Mouse (Mus musculus): ENCODE measurements at regions not wholly inside any gene's neighbourhood (a gene's known extent, or its start where the extent isn't known, plus 50 kb on each side); places are given as distances from the start of the nearest gene placed in this dataset.
A peak's percentile ranks its signal among the peaks of the same experiment; 100 is the strongest.
"Not testable (repeated sequence)": the region's sequence is repeated elsewhere in the genome, so short reads cannot be mapped to it uniquely, and the experiment has no call there.

DNA sequence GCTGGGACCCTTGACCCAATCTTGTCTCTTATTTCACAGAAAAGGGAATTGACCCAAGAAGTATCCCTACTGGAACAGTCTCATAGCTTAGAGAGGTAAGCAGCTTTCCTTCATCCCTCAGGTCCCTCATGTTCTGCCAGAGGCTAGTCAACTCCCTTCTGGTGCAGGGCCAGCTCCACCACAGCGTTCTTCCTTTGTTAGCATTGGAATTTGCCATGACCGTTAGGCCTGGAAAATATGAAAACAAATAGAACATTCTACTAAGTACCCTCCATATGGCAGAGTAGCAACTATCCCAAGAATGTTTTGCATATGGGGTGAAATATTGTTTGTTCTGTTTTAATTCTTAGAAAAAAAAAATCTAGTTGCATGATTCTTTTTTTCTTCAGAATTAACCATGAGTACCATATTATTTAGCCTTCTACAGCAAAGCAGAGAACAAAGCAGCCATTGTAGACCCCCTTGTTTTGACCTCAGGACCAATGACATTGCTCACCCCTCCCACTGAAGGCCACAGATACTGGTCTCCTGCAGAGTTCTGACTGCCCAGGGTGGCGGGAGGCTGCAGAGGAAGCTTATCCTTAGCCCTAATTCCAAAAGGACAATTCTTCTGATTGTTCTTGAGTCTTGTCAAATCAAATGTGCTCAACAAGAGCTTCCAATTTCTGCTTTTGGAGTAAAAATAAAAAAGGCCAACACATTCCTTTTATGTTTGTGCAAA, 78.1 kb upstream of the Ehbp1 start:
- no peak for DNase-seq

DNA sequence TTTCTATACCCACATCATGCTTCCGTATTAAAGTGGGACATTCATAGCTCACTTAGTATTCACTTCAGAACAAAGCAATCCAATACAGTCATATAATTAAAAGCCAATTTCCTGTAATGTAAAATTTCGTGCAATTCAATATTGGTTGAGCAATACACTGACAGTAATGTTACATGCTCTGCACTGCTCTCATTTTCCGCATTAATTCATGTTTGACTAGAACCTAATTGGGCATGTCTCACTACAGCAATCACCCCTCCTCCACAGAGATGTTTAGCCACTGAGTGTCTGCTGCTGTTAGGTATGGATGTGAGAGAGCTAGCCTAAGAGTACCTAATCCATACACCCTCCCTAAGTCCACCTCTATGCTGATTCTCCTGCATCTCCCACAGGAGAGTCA, 79.7 kb upstream of the Ehbp1 start:
- no peak for DNase-seq

DNA sequence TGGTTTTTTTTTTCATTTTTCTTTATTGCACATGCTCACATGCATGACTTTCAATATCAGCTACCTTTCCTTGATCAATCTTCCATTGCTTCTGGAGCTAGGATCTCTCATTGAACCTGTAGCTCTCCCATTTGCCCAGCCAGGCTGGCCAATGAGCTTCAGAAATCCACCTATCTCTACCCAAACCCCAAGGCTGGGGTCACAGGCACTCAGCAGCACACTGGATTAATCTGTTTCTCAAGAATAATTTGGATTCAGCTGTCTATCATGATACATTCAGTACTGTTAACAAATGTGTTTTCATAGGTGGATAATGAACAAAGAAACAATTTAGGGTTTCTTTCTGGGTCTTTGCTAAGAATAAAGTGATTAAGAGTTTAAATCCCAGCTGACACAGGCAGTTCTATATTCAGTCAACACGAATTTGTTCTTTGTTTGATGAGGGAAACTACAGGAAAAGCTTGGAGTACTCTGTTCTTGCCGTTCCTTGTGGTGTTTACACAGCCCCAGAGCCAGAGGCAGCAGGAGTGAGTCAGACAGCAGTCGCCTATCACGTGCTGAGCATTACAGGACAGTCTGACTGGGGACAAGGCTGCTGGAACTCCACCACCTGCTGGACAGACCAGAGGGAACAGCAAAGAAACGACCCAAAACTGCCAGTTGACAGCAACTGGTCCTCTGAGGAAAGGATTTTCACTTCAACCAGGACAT, 74.6 kb upstream of the Tmem17 start:
- peak; percentile 23 to 25 for DNase-seq

DNA sequence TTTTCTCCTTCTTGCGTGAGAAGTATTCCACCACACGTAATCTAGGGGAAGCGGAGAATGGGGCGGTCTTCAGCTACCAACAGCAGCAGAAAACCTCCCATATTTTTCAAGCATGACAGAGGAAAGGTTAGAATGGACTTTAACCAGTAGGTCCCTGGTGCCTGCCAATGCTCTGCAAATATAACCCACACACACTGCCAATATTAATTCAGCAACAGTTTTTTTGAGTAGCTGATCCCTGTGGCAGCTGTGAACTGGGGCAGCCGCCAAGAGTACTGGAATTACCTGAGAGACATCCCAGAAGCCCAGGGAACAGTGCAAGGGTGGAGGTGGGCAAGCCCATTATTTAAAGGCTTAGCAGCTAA, 74.1 kb upstream of the Tmem17 start:
- DNase-seq = no peak

GRCm38 (mm10) chr11:22438441-22439066, 73.3 kb upstream of the Tmem17 start:
- no peak for DNase-seq

- DNase-seq = peak in 1 of 2 experiments; percentile 16
Measured at GRCm38 (mm10) chr11:22440521-22440920, 71.4 kb upstream of the Tmem17 start.

DNA sequence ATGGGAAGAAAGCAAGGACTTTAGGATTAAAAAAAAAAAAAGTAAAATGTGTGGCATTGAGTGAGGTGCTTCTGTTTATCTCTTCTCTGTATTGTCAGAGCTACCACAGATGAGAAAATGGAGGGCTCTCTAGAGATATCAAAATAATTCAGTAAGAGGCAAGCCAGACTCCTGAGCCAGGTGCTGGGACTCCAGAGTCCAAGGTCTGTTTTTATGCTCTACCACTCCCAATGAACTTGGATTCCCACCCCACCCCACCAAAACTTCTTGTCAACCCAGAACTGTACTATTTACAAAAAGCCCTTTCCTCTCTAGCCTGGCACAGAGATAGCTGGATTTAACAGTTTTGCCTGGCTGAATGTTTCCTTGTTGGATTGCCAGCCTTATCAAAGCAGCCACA, 58.7 kb upstream of the Tmem17 start:
- DNase-seq = no peak

DNA sequence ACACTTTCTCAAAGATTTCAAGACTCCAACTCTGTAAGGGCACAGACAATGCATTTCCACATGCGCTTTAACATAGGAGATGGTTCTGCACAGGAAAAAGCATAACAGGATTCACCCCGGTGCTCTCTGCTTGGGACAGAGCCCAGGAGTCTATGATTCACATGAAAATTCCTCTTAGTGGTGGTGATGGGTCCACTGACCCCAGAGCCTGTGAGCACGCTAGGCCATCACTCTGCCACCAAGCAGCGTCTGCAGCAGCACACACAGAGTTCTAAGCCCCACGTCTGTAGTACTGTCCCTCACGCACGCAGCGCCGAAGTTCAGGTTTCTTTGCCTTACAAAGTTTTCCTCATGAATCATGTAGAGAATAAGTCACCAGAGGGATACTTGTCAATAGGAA, 55.6 kb upstream of the Tmem17 start:
- no peak for DNase-seq

DNA sequence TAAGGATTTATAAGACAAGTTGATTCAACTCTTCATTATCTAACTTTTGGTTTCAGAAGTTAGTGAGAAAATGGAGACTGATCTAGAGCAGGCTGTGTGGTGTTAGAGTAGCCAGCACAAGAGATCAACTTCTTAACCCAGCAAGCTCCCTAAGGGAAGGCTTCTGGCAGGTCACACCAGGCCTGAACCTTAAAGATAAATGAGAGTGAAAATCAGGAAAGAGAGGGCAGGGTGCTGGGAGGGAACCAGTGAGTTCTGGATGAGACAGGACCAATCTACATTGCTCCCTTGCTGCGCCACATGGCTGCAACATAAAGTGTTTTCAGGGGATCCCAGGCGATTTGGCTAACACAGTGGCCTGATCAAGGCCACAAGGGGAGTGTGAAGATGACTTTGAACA, 54.7 kb upstream of the Tmem17 start:
- DNase-seq = no peak

DNA sequence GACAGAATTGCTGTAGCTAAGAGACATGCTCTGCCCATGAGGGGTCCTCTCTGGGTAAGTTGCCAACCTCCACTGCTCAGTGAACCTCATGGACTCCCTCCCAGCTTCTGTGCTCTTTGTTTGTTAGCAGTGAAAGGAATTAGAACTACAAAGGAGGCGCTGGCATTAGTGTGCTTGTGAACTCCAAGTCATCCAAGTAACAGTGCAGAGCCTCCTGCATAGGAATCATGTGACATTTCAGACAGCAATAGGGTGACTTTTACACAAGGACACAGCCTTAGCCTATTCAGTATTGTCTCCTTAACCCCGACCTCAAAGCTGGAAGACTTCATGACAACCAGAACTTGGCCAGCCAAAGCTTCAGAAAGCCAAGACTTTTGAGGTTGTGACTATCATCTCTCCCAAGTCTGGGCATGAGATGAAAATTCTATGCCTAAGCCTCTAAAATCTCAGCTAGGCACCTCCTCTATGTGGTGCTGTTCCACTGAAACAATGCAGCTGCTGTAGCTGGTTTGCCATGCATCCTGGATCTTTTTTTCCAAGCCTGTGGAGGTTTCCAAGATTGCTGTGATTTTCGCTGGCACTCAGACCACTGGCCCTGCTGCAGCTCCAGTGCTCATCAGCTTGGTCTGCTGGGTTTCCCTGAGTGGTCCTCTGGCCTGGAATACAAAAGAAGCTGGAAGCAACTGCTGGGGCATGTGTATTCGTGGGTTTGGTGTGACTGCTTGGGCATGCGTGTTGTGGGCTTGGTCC, 52.8 kb upstream of the Tmem17 start:
- DNase-seq = no peak

DNA sequence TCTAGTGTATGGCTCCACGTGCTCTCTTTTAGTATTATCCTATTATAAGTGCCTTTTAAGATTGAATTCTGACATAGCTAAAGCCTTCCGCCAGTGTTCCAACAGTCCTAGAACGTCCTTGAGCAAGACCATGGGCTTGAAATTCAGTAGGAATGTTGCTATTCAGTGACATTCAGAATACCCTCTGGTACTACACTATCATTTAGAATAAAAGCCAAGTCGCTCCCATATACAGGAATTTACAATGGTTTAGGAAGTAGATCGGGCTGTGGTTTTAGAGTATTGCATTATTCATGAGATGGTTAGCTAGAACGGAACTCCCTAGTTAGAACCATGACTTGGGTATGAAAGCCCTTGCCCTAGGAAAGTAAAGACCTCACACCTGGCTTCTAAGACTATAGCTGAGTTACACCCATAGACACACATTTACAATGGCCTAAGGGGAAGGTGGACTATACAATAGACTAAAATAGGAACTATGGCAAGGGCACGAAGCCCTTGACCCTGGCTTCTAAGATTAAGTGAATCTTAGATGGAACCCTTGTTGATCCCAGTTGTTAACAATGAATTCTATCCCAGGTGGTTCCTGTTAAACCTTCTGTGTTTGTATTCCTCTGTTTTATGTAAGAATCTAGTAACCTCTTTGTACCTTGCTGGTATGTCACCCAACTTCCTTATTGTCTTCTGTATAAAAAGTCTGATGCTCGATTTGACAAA, 50.7 kb upstream of the Tmem17 start:
- DNase-seq = not testable (repeated sequence)

Measured in layer of hippocampus, postnatal 36 days (tissue).